Mouse (Mus musculus) neural tube, embryonic 13.5 days (tissue): ENCODE measurements at regions not wholly inside any gene's neighbourhood (a gene's known extent, or its start where the extent isn't known, plus 50 kb on each side); places are given as distances from the start of the nearest gene placed in this dataset.

ENCODE experiments used
- ATAC-seq: fragments of 200-750 bp; cut with Nextera tagmentation; 2 replicates; pipeline ENCODE4 v1.8.0; 2017; ENCODE audit warnings: low read depth, mild to moderate bottlenecking, moderate TSS enrichment, moderate library complexity
- H3K27ac ChIP-seq: fragments of 300-500 bp; sonication (generic); replicated peaks from 2 replicates; pipeline ENCODE4 v1.5.1; 2015; ENCODE audit warnings: moderate library complexity, mild to moderate bottlenecking, inconsistent platforms
- H3K27me3 ChIP-seq: fragments of 300-500 bp; sonication (generic); 2 replicates; pipeline ENCODE4 v1.6.1; 2015; ENCODE audit warnings: mild to moderate bottlenecking, inconsistent platforms
- H3K36me3 ChIP-seq: fragments of 300-500 bp; sonication (generic); 2 replicates; pipeline ENCODE4 v1.6.1; 2015; ENCODE audit warnings: mild to moderate bottlenecking, inconsistent platforms
- H3K4me1 ChIP-seq: fragments of 300-500 bp; sonication (generic); replicated peaks from 2 replicates; pipeline ENCODE4 v1.6.1; 2015; ENCODE audit warnings: inconsistent platforms
- H3K4me2 ChIP-seq: fragments of 300-500 bp; sonication (generic); 2 replicates; pipeline ENCODE4 v1.6.1; 2015; ENCODE audit warnings: inconsistent platforms, mild to moderate bottlenecking, moderate library complexity
- H3K4me3 ChIP-seq: fragments of 300-500 bp; sonication (generic); 2 replicates; pipeline ENCODE4 v1.5.1; 2015; ENCODE audit warnings: mild to moderate bottlenecking, inconsistent platforms
- H3K9ac ChIP-seq: fragments of 300-500 bp; sonication (generic); 2 replicates; pipeline ENCODE4 v1.6.1; 2015; ENCODE audit warnings: moderate library complexity, mild to moderate bottlenecking, inconsistent platforms
- H3K9me3 ChIP-seq: fragments of 300-500 bp; sonication (generic); 2 replicates; pipeline ENCODE4 v1.6.1; 2016; ENCODE audit warnings: inconsistent platforms
- WGBS: fragments of 180-500 bp; shearing (Covaris S2); methylation state at CpG from one replicate; pipeline ENCODE4 v1.1.7; 2015; 5-methylcytosine and 5-hydroxymethylcytosine counted together

DNA sequence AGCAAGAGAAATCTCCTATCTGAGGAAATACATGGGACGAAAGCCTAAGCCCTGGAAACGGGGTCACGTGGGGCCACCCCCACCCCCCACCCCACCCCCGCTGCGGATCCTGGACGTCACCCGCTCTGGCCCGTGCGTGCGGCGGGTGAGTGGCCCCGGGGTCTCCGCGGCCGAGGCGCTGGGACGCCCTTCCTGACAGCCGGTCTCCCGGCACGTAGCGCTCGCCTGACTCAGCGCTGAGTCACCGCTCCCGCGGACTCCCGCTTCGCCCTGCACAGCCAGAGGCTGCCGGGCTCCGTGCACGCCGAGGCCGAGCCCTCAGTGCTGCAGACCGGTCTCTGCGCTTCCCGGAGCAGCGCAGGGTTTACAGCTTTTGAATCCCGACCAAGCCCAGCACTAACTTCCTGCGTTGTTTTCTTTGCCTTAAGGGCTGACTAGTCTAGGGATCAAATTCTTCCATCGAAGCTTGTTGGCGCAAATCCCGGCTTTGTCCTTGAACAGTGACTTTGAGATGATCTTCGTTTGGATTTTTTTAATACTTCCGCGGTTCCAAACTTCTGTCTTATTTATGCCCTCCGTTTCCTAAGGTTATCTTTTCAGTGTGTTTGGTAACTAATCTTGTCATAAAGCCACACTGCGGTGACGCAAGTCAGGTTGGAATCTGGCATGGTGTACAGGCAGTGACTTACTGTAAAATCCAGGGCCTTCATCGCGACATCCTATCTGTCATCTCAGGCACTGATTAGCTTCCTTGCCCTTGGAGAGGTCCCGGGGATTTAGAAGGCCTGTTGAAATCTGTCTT, 79.8 kb downstream of the Arrdc3 start:
- Histone ChIP-seq H3K27ac (peak overlapping the region; percentile 70), H3K4me2 (peak overlapping the region; percentile 72), H3K4me3 (peak overlapping the region; percentile 55), H3K9ac (peak overlapping the region; percentile 78), H3K9me3 (no peaks in the 10 kb centered on the region), H3K36me3 (no peaks in the 10 kb centered on the region), H3K4me1 (peaks cover 5% of the 10 kb centered on the region; the same call in 1 of the 2 replicates), H3K27me3 (0 out of 2 replicates have a peak, but pooled peaks cover 3% of the 10 kb centered on the region)
- ATAC-seq: peak; percentile 99
- WGBS: 6% methylated on average over 51 of the region's 51 CpGs

DNA sequence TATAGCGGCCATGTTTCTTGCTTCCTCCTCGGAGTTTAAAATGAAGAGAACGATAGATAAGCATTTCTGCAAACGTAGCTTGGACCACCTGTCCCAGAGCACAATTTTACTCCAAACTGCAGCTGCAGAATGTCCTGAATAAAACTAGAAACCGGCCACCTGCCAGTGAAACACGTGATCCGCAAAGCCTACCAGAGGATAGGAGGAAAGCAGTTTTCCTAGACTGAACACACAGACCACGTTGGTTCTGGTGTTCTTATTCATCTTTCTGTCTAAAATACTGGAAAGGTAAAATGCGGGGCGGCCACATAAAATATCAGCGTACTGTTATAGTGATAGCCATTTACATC, 80.4 kb downstream of the Arrdc3 start:
- H3K4me3 ChIP-seq: no peak overlapping the region
- 79% methylated on average over 11 of the region's 11 CpGs for WGBS
- H3K36me3 ChIP-seq: no peaks in the 10 kb centered on the region
- H3K4me1 ChIP-seq: peaks cover 5% of the 10 kb centered on the region; the same call in 1 of the 2 replicates
- 0 out of 2 replicates have a peak, but pooled peaks cover 3% of the 10 kb centered on the region for H3K27me3 ChIP-seq
- ATAC-seq: no peak
- no peaks in the 10 kb centered on the region for H3K9me3 ChIP-seq
- H3K9ac ChIP-seq: no peak overlapping the region; the same call in 1 of the 2 replicates
- H3K4me2 ChIP-seq: peak overlapping the region; percentile 72
- H3K27ac ChIP-seq: no peak overlapping the region; the same call in 1 of the 2 replicates

DNA sequence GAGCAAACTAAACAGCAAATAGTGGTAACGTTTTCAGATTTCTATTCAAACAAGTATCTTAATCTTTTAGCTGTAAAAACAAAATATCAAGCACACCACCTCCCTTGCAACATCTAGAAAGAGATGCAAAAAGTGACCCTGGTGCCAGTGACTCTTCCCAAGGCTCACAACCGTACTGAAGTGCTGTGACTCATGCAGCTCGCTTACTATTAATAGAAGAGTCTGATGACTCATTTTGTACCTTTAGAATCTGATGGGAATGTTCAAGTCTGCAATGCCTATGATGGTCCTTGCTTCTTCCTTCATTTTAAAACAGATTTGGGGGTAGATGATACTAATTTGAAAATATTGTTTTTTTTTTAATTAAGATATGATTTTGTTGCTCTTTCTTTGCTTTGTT, 88.5 kb downstream of the Arrdc3 start:
- H3K9me3 ChIP-seq: no peaks in the 10 kb centered on the region
- no peaks in the 10 kb centered on the region for H3K36me3 ChIP-seq
- no peaks in the 10 kb centered on the region for H3K4me1 ChIP-seq
- 84% methylated on average over 3 of the region's 3 CpGs for WGBS
- no peak for ATAC-seq
- H3K27ac ChIP-seq: no peak overlapping the region
- H3K27me3 ChIP-seq: no peaks in the 10 kb centered on the region
- no peak overlapping the region for H3K4me3 ChIP-seq
- H3K4me2 ChIP-seq: no peak overlapping the region
- H3K9ac ChIP-seq: no peak overlapping the region

DNA sequence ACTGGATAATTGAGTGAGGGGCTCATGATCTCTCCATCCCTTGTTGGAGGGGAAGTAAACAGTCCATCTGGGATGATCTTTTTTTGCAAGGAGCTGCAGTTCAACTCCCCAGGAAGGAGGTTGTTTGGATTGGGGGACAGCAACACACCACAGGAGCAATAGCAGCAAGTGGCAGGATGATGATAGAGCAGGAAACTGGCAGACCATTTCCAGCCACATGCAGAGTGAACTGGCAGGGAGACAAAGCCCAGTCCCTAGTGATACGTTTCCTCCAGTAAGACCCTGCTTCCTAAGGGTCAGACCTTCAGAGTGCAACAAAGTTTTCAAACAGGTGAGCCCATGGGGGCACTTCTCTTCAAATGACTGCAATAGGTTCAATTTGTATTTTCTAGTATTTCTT, 91.2 kb downstream of the Arrdc3 start:
- no peak overlapping the region for H3K4me3 ChIP-seq
- WGBS: 29% methylated on average over 1 of the region's 1 CpGs
- H3K9me3 ChIP-seq: no peaks in the 10 kb centered on the region
- no peak overlapping the region for H3K9ac ChIP-seq
- ATAC-seq: no peak
- H3K27me3 ChIP-seq: no peaks in the 10 kb centered on the region
- no peaks in the 10 kb centered on the region for H3K4me1 ChIP-seq
- no peak overlapping the region for H3K4me2 ChIP-seq
- H3K27ac ChIP-seq: no peak overlapping the region
- no peaks in the 10 kb centered on the region for H3K36me3 ChIP-seq

DNA sequence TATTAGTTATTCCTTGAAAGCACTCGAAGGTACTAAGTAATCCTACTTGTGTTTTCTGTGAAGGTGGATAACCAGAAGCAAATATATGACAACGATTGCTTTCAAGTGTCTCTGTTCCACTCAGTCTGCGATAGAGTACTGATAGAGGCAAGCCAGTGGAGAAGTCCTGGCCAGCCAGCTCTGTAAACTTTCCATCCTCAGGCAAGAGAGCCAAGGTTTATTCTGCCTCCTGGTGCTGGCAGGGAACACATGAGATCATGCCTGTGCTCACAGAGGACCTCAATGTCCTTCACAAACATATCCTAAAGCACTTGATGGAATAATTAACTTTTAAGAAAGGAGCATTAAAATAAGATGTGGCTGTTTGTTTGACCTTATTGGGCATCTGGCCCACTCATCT, 94.1 kb downstream of the Arrdc3 start:
- Histone ChIP-seq H3K9me3 (no peaks in the 10 kb centered on the region), H3K36me3 (no peaks in the 10 kb centered on the region), H3K9ac (no peak overlapping the region), H3K4me3 (no peak overlapping the region), H3K4me2 (no peak overlapping the region), H3K27ac (no peak overlapping the region), H3K27me3 (no peaks in the 10 kb centered on the region), H3K4me1 (no peaks in the 10 kb centered on the region)
- no peak for ATAC-seq
- 87% methylated on average over 3 of the region's 3 CpGs for WGBS

DNA sequence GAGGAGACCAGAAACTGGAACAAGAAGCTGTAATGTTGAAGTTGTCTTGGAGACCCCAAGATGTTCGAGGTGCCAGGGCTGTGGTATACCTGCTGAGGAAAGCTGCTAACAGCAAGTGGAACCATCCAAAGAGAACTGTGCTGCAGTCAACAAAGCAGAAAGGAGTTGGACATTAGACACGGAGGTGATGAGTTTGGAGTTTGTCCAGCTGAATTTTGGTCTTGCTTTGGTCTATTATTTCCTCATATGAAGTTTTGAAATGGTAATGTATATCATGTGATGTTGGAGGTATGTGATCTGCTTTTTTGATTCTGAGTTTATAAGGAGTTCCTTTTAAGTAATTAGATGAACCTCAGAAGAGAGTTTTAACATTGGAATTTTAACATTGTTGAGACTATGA, 98.0 kb downstream of the Arrdc3 start:
- no peak overlapping the region for H3K27ac ChIP-seq
- H3K4me3 ChIP-seq: no peak overlapping the region
- H3K9me3 ChIP-seq: no peaks in the 10 kb centered on the region
- no peak overlapping the region for H3K9ac ChIP-seq
- no peaks in the 10 kb centered on the region for H3K4me1 ChIP-seq
- no peaks in the 10 kb centered on the region for H3K36me3 ChIP-seq
- ATAC-seq: no peak
- H3K27me3 ChIP-seq: no peaks in the 10 kb centered on the region
- H3K4me2 ChIP-seq: no peak overlapping the region
- WGBS: 86% methylated on average over 2 of the region's 2 CpGs

DNA sequence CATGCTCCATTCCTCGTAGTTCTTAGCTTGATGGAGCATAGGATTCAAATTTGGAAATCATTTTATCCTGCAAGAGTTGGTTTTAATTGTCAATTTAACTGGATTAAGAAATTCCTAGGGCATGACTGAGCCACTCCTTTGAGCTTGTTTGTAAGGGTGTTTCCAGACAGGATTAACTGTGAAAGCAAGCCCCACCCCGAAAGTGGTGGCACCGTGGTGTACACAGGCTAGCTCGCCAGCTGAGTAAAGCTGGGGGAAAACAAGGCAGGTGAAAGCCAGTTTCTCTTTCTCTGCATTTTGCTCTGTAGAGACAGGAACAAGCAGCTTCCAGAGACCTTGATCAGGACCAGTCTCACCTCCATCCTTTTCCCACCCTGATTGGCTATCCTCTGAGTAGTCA, 103.5 kb downstream of the Arrdc3 start:
- H3K4me3 ChIP-seq: no peak overlapping the region
- H3K27ac ChIP-seq: no peak overlapping the region
- no peak for ATAC-seq
- H3K4me1 ChIP-seq: no peaks in the 10 kb centered on the region
- no peak overlapping the region for H3K4me2 ChIP-seq
- H3K27me3 ChIP-seq: no peaks in the 10 kb centered on the region
- WGBS: 83% methylated on average over 4 of the region's 4 CpGs
- no peak overlapping the region for H3K9ac ChIP-seq
- H3K36me3 ChIP-seq: no peaks in the 10 kb centered on the region
- H3K9me3 ChIP-seq: no peaks in the 10 kb centered on the region

DNA sequence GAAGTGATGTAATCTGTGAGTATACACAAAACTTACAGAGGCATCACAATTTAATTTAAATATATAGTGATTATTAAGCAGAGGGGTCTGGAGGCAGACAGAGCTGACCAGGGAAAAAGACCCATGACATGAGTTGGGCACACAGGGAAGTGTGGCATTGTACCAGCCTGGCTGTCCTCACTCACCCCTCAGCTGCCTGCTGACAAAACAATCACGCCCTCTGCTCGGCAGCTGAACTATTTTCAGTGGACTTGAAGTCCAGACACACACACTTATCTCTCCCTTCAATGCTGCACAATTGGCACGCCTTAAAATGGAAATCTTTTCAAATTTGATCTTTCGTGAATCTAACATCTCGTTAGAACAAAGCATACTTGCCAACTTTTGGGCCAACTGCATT, 106.6 kb downstream of the Arrdc3 start:
- Histone ChIP-seq H3K4me1 (no peaks in the 10 kb centered on the region), H3K9ac (no peak overlapping the region), H3K27ac (no peak overlapping the region), H3K4me2 (no peak overlapping the region), H3K27me3 (no peaks in the 10 kb centered on the region), H3K9me3 (no peaks in the 10 kb centered on the region), H3K4me3 (no peak overlapping the region), H3K36me3 (no peaks in the 10 kb centered on the region)
- no peak for ATAC-seq
- 85% methylated on average over 5 of the region's 5 CpGs for WGBS

DNA sequence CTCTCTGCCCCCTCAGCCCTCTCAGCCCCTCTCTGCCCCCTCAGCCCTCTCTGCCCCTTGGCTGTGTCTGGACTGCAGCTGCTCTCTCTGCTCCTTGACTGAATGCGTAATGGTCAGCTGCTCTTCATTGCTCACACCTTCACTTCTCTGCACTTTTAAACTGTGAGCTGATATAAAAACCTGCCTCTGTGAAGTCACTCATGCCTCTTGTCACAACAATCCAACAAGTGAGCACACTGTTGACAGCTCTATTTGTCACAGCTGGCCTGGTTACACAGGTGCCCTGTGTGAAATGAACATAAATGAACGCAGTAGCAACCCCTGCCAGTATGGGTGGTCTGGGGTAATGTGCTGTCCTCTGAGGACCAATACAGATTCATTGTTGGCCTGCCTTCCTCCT, 109.2 kb downstream of the Arrdc3 start:
- ATAC-seq: no peak

DNA sequence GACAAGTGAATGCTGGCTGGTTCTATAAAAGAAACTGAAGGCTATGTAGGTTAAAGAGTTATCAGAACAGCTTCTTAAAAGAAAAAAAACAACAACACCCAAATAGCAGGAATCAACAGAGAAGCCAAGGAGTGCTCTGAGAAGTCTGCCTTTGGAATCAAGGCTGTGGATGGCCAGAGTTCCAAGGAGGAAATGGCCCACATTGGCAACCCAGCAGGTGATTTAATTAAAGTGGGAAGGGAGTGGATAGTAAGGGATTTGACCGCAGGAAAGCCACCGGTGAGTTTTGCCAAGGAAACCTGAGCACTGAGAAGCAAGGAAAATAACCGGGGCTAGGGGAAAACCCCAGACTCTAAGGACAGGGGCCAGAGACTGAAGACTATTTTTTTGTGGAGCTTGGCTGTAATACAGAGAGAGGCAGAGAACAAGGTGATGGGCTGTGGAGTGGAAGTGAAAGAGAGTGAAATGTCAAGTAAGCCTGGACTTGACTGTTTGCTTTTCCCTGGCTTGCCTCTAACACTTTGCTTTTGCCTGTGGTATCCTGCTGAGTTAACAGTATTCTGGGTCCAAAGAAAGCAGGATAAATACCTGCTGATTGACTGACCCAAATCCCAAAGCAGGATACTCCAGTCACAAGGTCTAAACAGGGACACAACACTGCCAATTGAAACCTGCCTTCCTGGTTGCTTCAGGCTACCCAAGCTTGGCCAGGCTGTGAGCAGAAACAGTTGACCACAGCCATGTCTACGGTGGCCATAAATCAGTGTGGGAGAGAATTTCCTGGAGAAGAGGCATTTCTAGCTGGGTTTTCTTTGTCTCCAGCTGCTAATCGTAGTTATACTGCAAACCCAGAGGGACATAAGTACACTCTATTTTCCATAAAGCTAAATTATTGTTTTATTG, 125.9 kb downstream of the Arrdc3 start:
- H3K9ac ChIP-seq: no peak overlapping the region
- no peak overlapping the region for H3K4me2 ChIP-seq
- no peaks in the 10 kb centered on the region for H3K9me3 ChIP-seq
- no peak for ATAC-seq
- no peak overlapping the region for H3K27ac ChIP-seq
- 38% methylated on average over 5 of the region's 5 CpGs for WGBS
- H3K4me3 ChIP-seq: no peak overlapping the region
- H3K36me3 ChIP-seq: no peaks in the 10 kb centered on the region
- no peaks in the 10 kb centered on the region for H3K27me3 ChIP-seq
- H3K4me1 ChIP-seq: peaks cover 4% of the 10 kb centered on the region; the same call in 1 of the 2 replicates

More for the DNA sequence above, 109.2 kb downstream of the Arrdc3 start:
- Histone ChIP-seq H3K27me3 (no peaks in the 10 kb centered on the region), H3K9me3 (no peaks in the 10 kb centered on the region), H3K4me3 (no peak overlapping the region), H3K9ac (no peak overlapping the region), H3K4me2 (no peak overlapping the region), H3K27ac (no peak overlapping the region), H3K4me1 (no peaks in the 10 kb centered on the region), H3K36me3 (no peaks in the 10 kb centered on the region)
- WGBS: 63% methylated on average over 2 of the region's 2 CpGs

DNA sequence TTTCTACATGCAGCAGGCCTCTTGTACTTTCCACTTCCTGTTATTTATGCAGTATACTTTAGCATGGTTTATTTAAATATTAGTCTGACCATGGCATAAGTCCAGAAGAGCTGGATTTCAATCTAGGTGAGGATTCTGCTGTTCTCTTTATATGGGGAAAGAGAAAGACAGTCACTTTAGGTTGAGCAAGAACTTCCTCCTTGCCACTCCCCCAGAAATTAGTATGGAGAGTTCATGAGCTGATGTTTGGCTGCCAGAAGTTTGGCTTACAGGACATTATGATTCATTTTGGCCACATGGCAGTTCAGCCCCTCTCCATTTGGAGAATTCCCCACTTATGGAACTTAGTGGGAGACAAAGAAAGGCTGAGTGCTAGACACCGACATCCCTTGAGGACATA, 130.8 kb downstream of the Arrdc3 start:
- H3K27me3 ChIP-seq: no peaks in the 10 kb centered on the region
- ATAC-seq: no peak
- H3K4me1 ChIP-seq: peaks cover 4% of the 10 kb centered on the region; the same call in 1 of the 2 replicates
- H3K36me3 ChIP-seq: no peaks in the 10 kb centered on the region
- no peak overlapping the region for H3K27ac ChIP-seq
- no peak overlapping the region for H3K4me2 ChIP-seq
- H3K4me3 ChIP-seq: no peak overlapping the region
- WGBS: 95% methylated on average over 1 of the region's 1 CpGs
- no peaks in the 10 kb centered on the region for H3K9me3 ChIP-seq
- H3K9ac ChIP-seq: no peak overlapping the region

DNA sequence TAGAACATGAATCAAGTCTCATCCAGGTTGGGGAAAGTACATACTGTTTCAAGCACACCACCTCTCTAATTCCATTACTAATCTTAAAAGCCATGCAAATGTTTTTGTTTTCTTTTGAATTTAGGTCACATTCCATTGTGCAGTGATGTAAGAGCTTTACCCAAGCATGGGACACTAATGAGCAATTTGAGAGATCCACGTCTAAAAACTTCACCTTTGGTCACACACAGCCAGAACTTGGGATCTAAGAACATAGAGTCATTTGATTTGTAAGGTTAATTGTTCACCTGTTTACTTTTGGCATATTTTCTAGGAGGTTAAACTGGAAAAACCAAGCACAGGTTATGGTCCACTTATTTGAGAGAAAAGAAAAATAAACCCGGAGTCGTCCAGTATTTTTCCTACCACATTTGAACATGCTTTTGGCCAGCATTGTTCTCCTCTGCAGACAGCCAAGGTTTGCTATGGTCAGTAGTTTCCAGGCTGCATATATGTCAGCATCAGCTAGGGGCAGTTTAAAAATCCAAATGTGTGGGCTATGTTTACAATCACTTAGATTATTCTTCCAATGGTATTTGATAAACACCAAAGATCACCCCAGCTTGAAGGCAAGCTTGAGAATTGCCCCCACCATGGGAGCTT, 137.0 kb downstream of the Arrdc3 start:
- H3K36me3 ChIP-seq: no peaks in the 10 kb centered on the region
- 80% methylated on average over 3 of the region's 3 CpGs for WGBS
- no peaks in the 10 kb centered on the region for H3K9me3 ChIP-seq
- H3K9ac ChIP-seq: no peak overlapping the region
- no peak for ATAC-seq
- no peaks in the 10 kb centered on the region for H3K27me3 ChIP-seq
- H3K4me1 ChIP-seq: no peaks in the 10 kb centered on the region
- H3K27ac ChIP-seq: no peak overlapping the region
- H3K4me3 ChIP-seq: no peak overlapping the region
- H3K4me2 ChIP-seq: no peak overlapping the region
